Mouse (Mus musculus) spleen, postnatal 14 days (tissue): ENCODE measurements at regions not wholly inside any gene's neighbourhood (a gene's known extent, or its start where the extent isn't known, plus 50 kb on each side); places are given as distances from the start of the nearest gene placed in this dataset.

ENCODE experiments used
- DNase-seq, 2 experiments: peaks; one replicate each; pipeline ENCODE4 v3.0.0; 2021 to 2022; ENCODE audit warnings: low spot score in 2 of 2

GRCm38 (mm10) chr16:78635257-78635656 lies 58.7 kb upstream of the D16Ertd472e start:
- DNase-seq = peak; percentile 11 to 41

DNA sequence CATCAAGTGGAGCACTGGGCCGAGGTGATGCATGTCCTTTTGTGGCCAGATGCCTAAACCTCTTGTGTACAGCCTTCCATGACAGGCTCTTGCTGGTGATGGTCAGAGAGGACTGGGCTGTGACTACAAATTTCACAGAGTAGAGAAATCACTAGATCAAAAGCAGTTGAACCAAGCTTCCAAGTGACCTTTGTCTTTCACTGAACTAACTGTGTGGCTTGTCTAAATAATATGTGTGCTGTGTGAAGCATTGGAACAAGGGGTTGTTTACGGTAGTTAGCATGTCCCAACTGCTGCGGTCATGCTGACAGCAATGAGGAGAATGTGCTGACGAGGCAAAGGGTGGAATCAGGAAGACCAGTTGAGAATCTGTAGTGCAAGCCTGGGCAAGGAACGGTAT lies 55.3 kb upstream of the D16Ertd472e start:
- no peak for DNase-seq

DNA sequence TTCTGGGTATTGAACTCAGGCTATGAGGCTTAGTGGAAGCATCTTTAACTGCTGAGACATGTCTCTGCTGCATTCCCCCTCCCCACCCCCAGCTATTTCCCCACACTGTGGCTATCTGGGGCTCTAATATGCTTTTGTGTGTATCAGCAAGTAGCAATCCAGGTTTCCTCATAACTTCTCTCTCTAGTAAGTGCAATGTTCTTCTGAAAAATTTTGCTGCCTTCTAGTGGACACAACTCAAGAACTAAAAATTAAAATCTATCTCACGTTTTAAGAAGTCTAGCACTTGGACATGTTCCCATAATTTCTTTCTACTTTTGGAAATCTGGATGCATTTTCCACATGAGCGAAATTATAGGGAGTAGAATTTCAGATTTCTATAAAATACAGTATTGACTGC lies 50.3 kb upstream of the D16Ertd472e start:
- no peak for DNase-seq
